Mouse (Mus musculus) olfactory bulb, adult 2 months (tissue): ENCODE data around the gene Sirt2.

Experiments
- CTCF ChIP-seq: fragments of 200-500 bp; IDR thresholded peaks from 2 replicates; pipeline ENCODE4 v1.5.1; 2012; ENCODE audit warnings: low read depth, mild to moderate bottlenecking, low read length, moderate library complexity; ENCODE audit not compliant: insufficient read depth
- POLR2A ChIP-seq: fragments of 200-500 bp; IDR thresholded peaks from 2 replicates; pipeline ENCODE4 v1.6.1; 2012; ENCODE audit warnings: mild to moderate bottlenecking, low read depth, low read length, moderate library complexity; ENCODE audit not compliant: insufficient read depth

DNA sequence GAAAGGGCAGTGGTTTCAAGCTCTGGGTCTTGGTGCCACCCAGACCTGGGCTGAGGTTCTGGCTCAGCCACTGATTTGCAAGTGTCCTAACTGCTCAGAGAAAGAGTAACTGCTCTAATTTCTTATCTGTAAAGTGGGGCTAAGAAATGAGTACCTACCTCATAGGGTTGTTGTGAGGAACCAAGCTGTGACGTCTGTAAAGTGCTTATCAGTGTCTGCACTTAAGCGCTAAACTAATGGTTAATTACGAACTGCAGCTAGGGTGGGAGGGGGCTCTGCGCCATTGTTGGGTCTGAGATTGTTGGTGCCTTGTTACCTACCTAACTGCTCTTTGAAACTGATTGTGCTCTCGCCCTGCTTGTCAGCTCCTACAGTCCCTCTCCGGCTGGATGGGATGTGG lies 51.0 kb downstream of the Sirt2 start:
- TF ChIP-seq CTCF (no peak), POLR2A (no peak)
